Mouse (Mus musculus) ES-E14 (cell line): ENCODE data around the gene Creb1.

Source experiments
- CHD2 ChIP-seq: IDR thresholded peaks from 2 replicates; pipeline ENCODE4 v1.6.1; 2014; ENCODE audit warnings: mild to moderate bottlenecking, low read depth, low read length, inconsistent platforms
- HCFC1 ChIP-seq: IDR thresholded peaks from 2 replicates; pipeline ENCODE4 v1.6.1; 2012; ENCODE audit warnings: low read length, inconsistent platforms, borderline replicate concordance; ENCODE audit not compliant: insufficient read depth
- MAFK ChIP-seq: IDR thresholded peaks from 2 replicates; pipeline ENCODE4 v1.6.1; 2014; ENCODE audit warnings: mild to moderate bottlenecking, low read depth, low read length, inconsistent platforms; ENCODE audit not compliant: insufficient read depth
- ZC3H11A ChIP-seq: IDR thresholded peaks from 2 replicates; pipeline ENCODE4 v1.6.1; 2012; ENCODE audit warnings: low read depth, mild to moderate bottlenecking, inconsistent platforms, low read length, borderline replicate concordance
- ZNF384 ChIP-seq: IDR thresholded peaks from 2 replicates; pipeline ENCODE4 v1.6.1; 2012; ENCODE audit warnings: low read depth, low read length, inconsistent platforms

DNA sequence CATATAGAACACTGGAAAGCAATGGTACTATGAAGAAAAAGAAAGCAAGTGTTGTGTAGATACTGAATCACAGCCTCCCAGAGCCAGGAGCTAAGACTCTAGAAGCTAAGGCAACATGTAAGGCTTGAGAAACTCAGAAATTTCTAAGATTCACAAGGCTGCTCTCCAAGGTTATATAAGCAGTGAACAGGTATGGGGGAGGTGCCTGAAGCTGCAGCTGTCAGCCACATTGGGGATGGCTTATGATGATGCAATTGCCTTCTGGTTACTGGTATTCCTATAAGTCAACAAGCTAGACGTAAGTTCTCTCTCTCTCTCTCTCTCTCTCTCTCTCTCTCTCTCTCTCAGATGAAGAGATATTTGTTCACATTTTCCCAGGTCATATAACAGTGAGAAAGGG, 9.3 kb upstream of the Creb1 start:
- TF ChIP-seq CHD2 (no peak), ZNF384 (no peak), MAFK (no peak), ZC3H11A (no peak), HCFC1 (no peak)
